Mouse (Mus musculus) hindbrain, postnatal 0 days (tissue): ENCODE results near the gene Rtkn. TPM values are rescaled to one million over a fixed set of nuclear protein-coding genes. Genes with fewer than 3 reads are reported as not detected.

ENCODE experiments used
- ATAC-seq: fragments of 200-750 bp; cut with Nextera tagmentation; 2 replicates; pipeline ENCODE4 v1.8.0; 2017; ENCODE audit warnings: mild to moderate bottlenecking, moderate TSS enrichment, moderate library complexity
- DNase-seq: peaks from one replicate; pipeline ENCODE4 v3.0.0-alpha.2; 2015; ENCODE audit warnings: low spot score
- H3K27ac ChIP-seq: fragments of 300-500 bp; sonication (generic); 2 replicates; pipeline ENCODE4 v1.5.1; 2014; ENCODE audit warnings: mild to moderate bottlenecking
- H3K27me3 ChIP-seq: fragments of 300-500 bp; sonication (generic); 2 replicates; pipeline ENCODE4 v1.6.1; 2014; ENCODE audit warnings: low read length, mixed read lengths; ENCODE audit not compliant: insufficient read depth
- H3K36me3 ChIP-seq: fragments of 300-500 bp; sonication (generic); 2 replicates; pipeline ENCODE4 v1.6.1; 2014; ENCODE audit warnings: low read length, mixed read lengths; ENCODE audit not compliant: insufficient read depth
- H3K4me1 ChIP-seq: fragments of 300-500 bp; sonication (generic); 2 replicates; pipeline ENCODE4 v1.6.1; 2014; ENCODE audit warnings: antibody characterized with exemption, low read length, mixed read lengths; ENCODE audit not compliant: insufficient read depth
- H3K4me2 ChIP-seq: fragments of 300-500 bp; sonication (generic); 2 replicates; pipeline ENCODE4 v1.6.1; 2014; ENCODE audit warnings: low read depth, mild to moderate bottlenecking, low read length, moderate library complexity, mixed read lengths
- H3K4me3 ChIP-seq: fragments of 300-500 bp; sonication (generic); 2 replicates; pipeline ENCODE4 v1.5.1; 2014; ENCODE audit warnings: low read length
- H3K9ac ChIP-seq: fragments of 300-500 bp; sonication (generic); replicated peaks from 2 replicates; pipeline ENCODE4 v1.6.1; 2014; ENCODE audit warnings: mild to moderate bottlenecking, low read length, moderate library complexity, mixed read lengths
- H3K9me3 ChIP-seq: fragments of 300-500 bp; sonication (generic); 2 replicates; pipeline ENCODE4 v1.6.1; 2016; ENCODE audit warnings: low read length, mixed read lengths
- CTCF ChIP-seq: IDR thresholded peaks from 2 replicates; pipeline ENCODE4 v1.5.1; 2016; ENCODE audit warnings: antibody characterized with exemption, control low read depth, low read depth
- WGBS: fragments of 180-500 bp; shearing (Covaris S2); extraction: QIAGEN DNeasy Blood & Tissue Kit; methylation state at CpG from one replicate; pipeline ENCODE4 v1.1.7; 2014; 5-methylcytosine and 5-hydroxymethylcytosine counted together
- polyA plus RNA-seq: library from polyadenylated mRNA; unstranded; fragments of >200 nt; fragmentation: Nextera tagmentation; extraction: Ambion mirVana; gene quantifications from 2 replicates; pipeline ENCODE4 v1.2.1, GENCODE M21; 2015
- total RNA-seq: library from RNA; depleted of rRNA; stranded (reverse); fragments of >200 nt; gene quantifications from 2 replicates; pipeline ENCODE4 v1.2.3, GENCODE M21; 2014

Gene Rtkn
- total and polyA plus RNA-seq, 2 experiments from 2014 or later = 21.1 to 73.6 TPM

DNA sequence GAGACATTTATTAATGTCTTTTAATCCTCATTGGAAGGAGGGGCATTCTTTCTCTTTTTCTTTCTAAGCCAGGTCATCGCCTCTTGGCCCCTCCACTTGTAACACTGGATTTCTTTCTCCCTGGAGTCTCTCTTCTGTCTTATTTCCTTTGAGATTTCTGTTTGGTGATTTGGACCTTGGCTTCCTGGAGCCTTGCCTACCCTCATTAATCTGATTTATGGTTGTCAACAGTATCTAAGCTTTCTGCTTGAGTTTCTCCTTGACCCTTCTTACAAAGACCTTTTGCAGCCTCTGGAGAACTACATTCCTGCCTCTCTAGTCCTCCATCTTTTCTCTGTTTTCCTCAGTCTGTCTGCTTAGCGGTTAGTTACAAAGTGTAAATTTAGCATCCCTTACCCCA is 36.9 kb upstream of the Rtkn start:
- no peak for TF ChIP-seq CTCF
- Histone ChIP-seq H3K4me2 (no peak overlapping the region), H3K36me3 (no peaks in the 10 kb centered on the region), H3K9me3 (no peaks in the 10 kb centered on the region), H3K4me3 (no peak overlapping the region), H3K4me1 (peaks cover 12% of the 10 kb centered on the region), H3K27me3 (no peaks in the 10 kb centered on the region), H3K9ac (no peak overlapping the region), H3K27ac (no peak overlapping the region)
- 74% methylated on average over 2 of the region's 2 CpGs for WGBS
- ATAC-seq (no peak), DNase-seq (no peak)

DNA sequence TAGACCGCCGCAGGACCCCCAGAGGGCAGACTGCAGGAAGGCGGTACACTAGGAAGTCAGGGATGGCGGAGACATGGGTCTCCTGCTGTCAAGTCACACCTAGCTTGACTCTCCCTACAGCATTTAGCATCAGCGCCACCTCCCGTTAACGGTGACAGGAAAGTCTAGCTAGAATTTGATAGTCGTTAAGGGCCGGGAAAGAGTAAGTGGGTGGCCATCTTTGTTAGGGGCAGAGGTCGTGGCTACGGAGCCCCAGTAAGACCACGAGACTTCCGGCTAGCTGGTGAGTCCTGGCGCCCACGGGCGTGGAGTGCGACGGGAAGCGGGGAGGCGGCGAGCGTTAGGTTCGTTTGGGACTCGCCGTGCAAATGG is 34.0 kb upstream of the Rtkn start, which contains the start of the genes Ccdc142 and Gm42688:
TSS of gene Ccdc142 (plus strand) at position 286 of the 372 bp plus-strand sequence.
TSS of gene Gm42688 (plus strand) at position 302 of the 372 bp plus-strand sequence.
- WGBS = under 1% methylated on average over 25 of the region's 25 CpGs

GRCm38 (mm10) chr6:83101688-83102556 is 33.3 kb upstream of the Rtkn start:
- H3K4me3 ChIP-seq = peak overlapping the region; percentile 75
- H3K4me2 ChIP-seq = peak overlapping the region; percentile 90
- H3K27ac ChIP-seq = peak overlapping the region; percentile 91
- H3K9ac ChIP-seq = peak overlapping the region; percentile 80
- H3K9me3 ChIP-seq = no peaks in the 10 kb centered on the region
- WGBS = under 1% methylated on average over 63 of the region's 74 CpGs
- peak; percentile 29; the same call in 1 of the 2 replicates for TF ChIP-seq CTCF
- DNase-seq (peak; percentile 70), ATAC-seq (peak; percentile 81)
- H3K36me3 ChIP-seq = peaks cover 3% of the 10 kb centered on the region; the same call in 1 of the 2 replicates
- peaks cover 15% of the 10 kb centered on the region for H3K4me1 ChIP-seq
- no peaks in the 10 kb centered on the region for H3K27me3 ChIP-seq

More for the DNA sequence above, 34.0 kb upstream of the Rtkn start, which contains the start of the genes Ccdc142 and Gm42688:
- TF ChIP-seq CTCF = peak; percentile 80
- H3K36me3 ChIP-seq = peaks cover 3% of the 10 kb centered on the region; the same call in 1 of the 2 replicates
- H3K9ac ChIP-seq = peak within 1 kb of the TSS; percentile 80
- ATAC-seq (peak; percentile 93), DNase-seq (peak; percentile 94)
- peak within 1 kb of the TSS; percentile 91 for H3K27ac ChIP-seq
- H3K4me3 ChIP-seq = peak within 1 kb of the TSS; percentile 75
- peaks cover 15% of the 10 kb centered on the region for H3K4me1 ChIP-seq
- peak within 1 kb of the TSS; percentile 90 for H3K4me2 ChIP-seq
- H3K9me3 ChIP-seq = no peaks in the 10 kb centered on the region
- no peaks in the 10 kb centered on the region for H3K27me3 ChIP-seq

- H3K27ac ChIP-seq = no peak overlapping the region
- peaks cover 7% of the 10 kb centered on the region; the same call in 1 of the 2 replicates for H3K36me3 ChIP-seq
- H3K9me3 ChIP-seq = no peaks in the 10 kb centered on the region
- H3K9ac ChIP-seq = peak overlapping the region; percentile 80; the same call in 1 of the 2 replicates
- H3K4me1 ChIP-seq = peaks cover 19% of the 10 kb centered on the region
- H3K27me3 ChIP-seq = no peaks in the 10 kb centered on the region
- ATAC-seq = no peak
- H3K4me3 ChIP-seq = peak overlapping the region; percentile 75
- DNase-seq = no peak
- peak overlapping the region; percentile 90 for H3K4me2 ChIP-seq
- TF ChIP-seq CTCF = no peak
- 49% methylated on average over 11 of the region's 11 CpGs for WGBS
These were observed 32.1 kb upstream of the Rtkn start for GRCm38 (mm10) chr6:83103130-83103650.

- no peak for TF ChIP-seq CTCF
- Histone ChIP-seq H3K27ac (no peak overlapping the region), H3K36me3 (peaks cover 7% of the 10 kb centered on the region; the same call in 1 of the 2 replicates), H3K4me1 (peaks cover 23% of the 10 kb centered on the region), H3K9ac (no peak overlapping the region), H3K27me3 (no peaks in the 10 kb centered on the region), H3K9me3 (no peaks in the 10 kb centered on the region), H3K4me2 (no peak overlapping the region), H3K4me3 (no peak overlapping the region)
- no peak for DNase-seq
- no peak for ATAC-seq
- WGBS = 45% methylated on average over 4 of the region's 4 CpGs
These were observed 31.1 kb upstream of the Rtkn start for GRCm38 (mm10) chr6:83104158-83104557.

DNA sequence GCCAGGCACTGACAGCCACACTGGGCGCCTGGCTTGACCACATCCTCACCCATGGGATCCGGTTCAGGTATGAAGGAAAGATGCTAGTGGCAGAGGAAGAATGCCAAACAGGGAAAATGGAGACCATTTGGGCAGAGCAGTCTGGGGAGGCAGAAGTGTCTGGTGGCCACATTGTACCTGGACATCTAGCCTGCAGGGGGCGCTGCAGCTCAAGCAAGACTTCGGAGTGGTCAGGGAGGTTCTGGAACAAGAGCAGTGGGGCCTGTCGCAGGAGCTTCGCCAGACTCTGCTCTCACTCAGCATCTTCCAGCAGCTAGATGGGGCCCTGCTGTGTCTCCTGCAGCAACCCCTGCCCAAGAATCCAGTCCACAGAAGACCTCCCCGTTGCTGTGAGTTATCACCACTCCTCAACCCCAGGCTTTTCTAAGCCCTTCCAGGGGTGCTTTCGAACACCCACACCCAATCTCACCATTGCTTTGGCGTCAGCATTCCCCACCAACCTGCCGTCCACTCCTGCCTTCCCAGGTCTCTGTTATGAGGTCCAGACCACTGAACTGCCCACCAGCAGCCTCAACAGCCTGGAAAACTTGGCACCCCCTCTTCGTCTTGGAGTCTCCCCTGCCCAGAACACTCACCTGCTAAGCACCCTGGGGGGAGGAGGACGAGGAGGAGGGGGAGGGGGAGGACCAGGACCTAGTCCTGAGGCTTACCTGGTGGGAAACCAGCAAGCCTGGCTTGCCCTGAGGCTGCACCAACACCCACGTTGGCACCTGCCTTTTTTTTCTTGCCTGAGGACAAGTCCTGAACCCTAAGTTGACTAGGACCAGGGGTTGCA is 27.5 kb upstream of the Rtkn start:
- WGBS = 33% methylated on average over 13 of the region's 13 CpGs
- peak overlapping the region; percentile 96 for H3K4me2 ChIP-seq
- H3K9ac ChIP-seq = peak overlapping the region; percentile 78
- peak; percentile 83 for TF ChIP-seq CTCF
- H3K4me3 ChIP-seq = no peak overlapping the region
- peak overlapping the region; percentile 91; the same call in 1 of the 2 replicates for H3K27ac ChIP-seq
- H3K36me3 ChIP-seq = peaks cover 7% of the 10 kb centered on the region; the same call in 1 of the 2 replicates
- peaks cover 26% of the 10 kb centered on the region for H3K4me1 ChIP-seq
- H3K27me3 ChIP-seq = no peaks in the 10 kb centered on the region
- DNase-seq (peak; percentile 82), ATAC-seq (peak; percentile 41; the same call in 1 of the 2 replicates)
- no peaks in the 10 kb centered on the region for H3K9me3 ChIP-seq
